Mouse (Mus musculus): ENCODE data around the gene Zfp57.

GRCm38 (mm10) chr17:36988475-36988874 is 12.5 kb upstream of the Zfp57 start:
- TF ChIP-seq CTCF (IDR thresholded peaks at IDR 0.05; ENCODE audit: control insufficient read depth, insufficient read depth, low read length), result no peak
- TF ChIP-seq POLR2A (IDR thresholded peaks at IDR 0.05; ENCODE audit: borderline replicate concordance, control insufficient read depth, low read depth, low read length), result no peak
